Comparison of ENCODE assay signal across 8 mouse cellular contexts in the genomic region with DNA sequence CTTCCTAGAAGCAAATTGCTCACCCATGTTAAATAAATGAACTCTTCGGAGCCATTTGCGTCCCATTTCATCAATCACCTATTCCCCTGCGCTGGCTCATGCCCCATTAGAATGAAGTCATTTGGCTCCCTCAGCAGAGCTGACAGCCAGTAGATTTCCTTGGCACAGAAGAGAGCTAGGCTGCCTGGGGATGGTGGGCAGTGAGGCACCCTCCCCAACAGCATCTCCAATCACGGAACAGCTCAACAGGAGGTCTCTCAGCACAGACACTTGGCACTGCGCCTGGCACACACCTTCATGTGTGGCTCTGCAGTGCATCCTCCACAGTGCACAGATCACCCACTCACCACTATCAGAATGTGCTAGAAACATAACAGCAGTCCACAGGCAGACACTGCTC.
DNase-seq lines count a peak whose midpoint lies in the region; ATAC-seq and TF ChIP-seq lines count a peak whose summit lies in the region.

No protein-coding gene starts in this region.

- H3K27ac ChIP-seq in kidney, embryonic 15.5 days = no peak overlapping the region
- H3K27ac ChIP-seq in hindbrain, postnatal 0 days = no peak overlapping the region; the same call in 1 of the 2 replicates
- H3K27ac ChIP-seq in midbrain, embryonic 16.5 days (ENCODE audit: low read length) = no peak overlapping the region

- no peaks in the 10 kb centered on the region for H3K4me1 ChIP-seq in kidney, embryonic 15.5 days
- peaks cover 8% of the 10 kb centered on the region; the same call in 1 of the 2 replicates for H3K4me1 ChIP-seq in hindbrain, postnatal 0 days (ENCODE audit: insufficient read depth, low read length)
- H3K4me1 ChIP-seq in midbrain, embryonic 16.5 days (ENCODE audit: control insufficient read depth, insufficient read depth, low read length) = 0 out of 2 replicates have a peak, but pooled peaks cover 7% of the 10 kb centered on the region

- no peaks in the 10 kb centered on the region for H3K27me3 ChIP-seq in kidney, embryonic 15.5 days
- no peaks in the 10 kb centered on the region for H3K27me3 ChIP-seq in hindbrain, postnatal 0 days (ENCODE audit: insufficient read depth, low read length)
- H3K27me3 ChIP-seq in midbrain, embryonic 16.5 days (ENCODE audit: control insufficient read depth, insufficient read depth, low read depth, low read length) = no peaks in the 10 kb centered on the region

- WGBS in kidney, embryonic 15.5 days = 88% methylated on average over 5 of the region's 5 CpGs
- 24% methylated on average over 5 of the region's 5 CpGs for WGBS in hindbrain, postnatal 0 days
- WGBS in midbrain, embryonic 16.5 days = 68% methylated on average over 5 of the region's 5 CpGs

- no peak for ATAC-seq in kidney, embryonic 15.5 days (replicated peaks; ENCODE audit: low FRiP score)
- ATAC-seq in hindbrain, postnatal 0 days = peak; percentile 89
- ATAC-seq in midbrain, embryonic 16.5 days = peak; percentile 69
- no peak for ATAC-seq in megakaryocyte progenitor cell, adult 5-6 weeks (replicated peaks; ENCODE audit: poor library complexity)

- no peak overlapping the region for H3K9ac ChIP-seq in kidney, embryonic 15.5 days
- no peak overlapping the region for H3K9ac ChIP-seq in hindbrain, postnatal 0 days (replicated peaks; ENCODE audit: low read length)
- no peak overlapping the region for H3K9ac ChIP-seq in midbrain, embryonic 16.5 days (ENCODE audit: low read depth, low read length)

- DNase-seq in kidney, postnatal 10 days = peak; percentile 14
- peak; percentile 65 for DNase-seq in cerebellum, adult 8-10 months
- DNase-seq in hindbrain, postnatal 0 days (ENCODE audit: low spot score) = peak; percentile 74
- DNase-seq in embryo, embryonic 9.5 days (ENCODE audit: extremely low spot score) = no peak
- no peak for DNase-seq in embryo, embryonic 10.5 days (ENCODE audit: low spot score)

- no peak overlapping the region for H3K4me3 ChIP-seq in kidney, embryonic 15.5 days (replicated peaks)
- H3K4me3 ChIP-seq in hindbrain, postnatal 0 days (ENCODE audit: low read length) = no peak overlapping the region
- no peak overlapping the region for H3K4me3 ChIP-seq in midbrain, embryonic 16.5 days (ENCODE audit: low read depth, low read length)

- TF ChIP-seq CTCF in hindbrain, postnatal 0 days (IDR thresholded peaks at IDR 0.05; ENCODE audit: low read depth) = no peak

- H3K4me2 ChIP-seq in kidney, embryonic 15.5 days = no peak overlapping the region
- H3K4me2 ChIP-seq in hindbrain, postnatal 0 days (ENCODE audit: low read depth, low read length) = no peak overlapping the region
- no peak overlapping the region for H3K4me2 ChIP-seq in midbrain, embryonic 16.5 days (ENCODE audit: low read length)

- H3K9me3 ChIP-seq in kidney, embryonic 15.5 days (replicated peaks) = no peaks in the 10 kb centered on the region
- no peaks in the 10 kb centered on the region for H3K9me3 ChIP-seq in hindbrain, postnatal 0 days (ENCODE audit: low read length)
- H3K9me3 ChIP-seq in midbrain, embryonic 16.5 days (replicated peaks; ENCODE audit: control insufficient read depth, low read length, poor library complexity, severe bottlenecking) = no peaks in the 10 kb centered on the region

- peaks cover 42% of the 10 kb centered on the region for H3K36me3 ChIP-seq in kidney, embryonic 15.5 days
- H3K36me3 ChIP-seq in hindbrain, postnatal 0 days (ENCODE audit: insufficient read depth, low read length) = peaks cover 11% of the 10 kb centered on the region; the same call in 1 of the 2 replicates
- H3K36me3 ChIP-seq in midbrain, embryonic 16.5 days (ENCODE audit: control insufficient read depth, insufficient read depth, low read length) = no peaks in the 10 kb centered on the region

Comparison
In these comparisons a context has a peak if more than half of its experiments do, and no peak if none do; other contexts are left out.
1. DNase-seq: peak in kidney, postnatal 10 days (single experiment), cerebellum, adult 8-10 months (single experiment) and hindbrain, postnatal 0 days (single experiment); none in embryo, embryonic 9.5 days (single experiment) and embryo, embryonic 10.5 days (single experiment).
2. ATAC-seq: peak in hindbrain, postnatal 0 days (single experiment) and midbrain, embryonic 16.5 days (single experiment); none in kidney, embryonic 15.5 days (single experiment) and megakaryocyte progenitor cell, adult 5-6 weeks (single experiment).